Mouse (Mus musculus): Measurements from ENCODE around the gene Esrrg. TPM values are rescaled to one million over a fixed set of nuclear protein-coding genes. Genes with fewer than 3 reads are reported as not detected.

Esrrg gene
- not detected in 3 replicates for total RNA-seq (2017)

DNA sequence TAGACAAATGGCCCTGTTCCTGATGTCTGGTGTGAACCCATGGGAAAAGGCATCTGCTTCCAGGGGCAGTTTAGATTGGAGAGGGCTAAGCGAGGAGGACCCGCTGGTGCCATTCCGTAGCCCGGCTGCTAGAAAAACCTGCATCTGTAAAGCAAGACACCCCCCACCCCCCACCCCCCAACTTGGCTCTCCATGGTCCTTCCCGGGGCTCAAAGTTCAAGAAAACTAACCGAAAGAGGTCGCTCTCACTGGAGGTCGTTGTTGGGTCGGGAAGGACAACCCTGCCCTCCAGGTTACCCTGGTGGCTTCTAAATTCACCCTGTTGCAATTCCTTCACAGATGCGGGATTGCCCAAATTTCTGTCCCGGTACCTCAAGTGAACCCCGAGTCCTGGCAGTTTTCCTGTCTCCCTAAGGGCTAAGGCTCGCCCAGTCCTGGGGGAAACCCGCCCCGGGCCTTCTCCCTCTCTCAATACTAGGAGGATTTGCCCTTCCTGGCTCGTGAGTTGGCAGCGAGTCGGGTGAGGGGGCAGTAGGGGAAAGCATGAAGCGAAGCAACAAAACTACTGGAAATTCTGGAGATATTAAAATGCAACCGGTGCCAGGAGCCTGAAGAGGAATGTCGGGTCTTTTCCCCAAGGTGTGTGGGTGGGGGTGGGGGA is at the start of gene Esrrg:
Esrrg (plus strand) TSS at position 531 of the 661 bp plus-strand sequence.
- no peak for ATAC-seq (replicated peaks; ENCODE audit: insufficient number of reproducible peaks, low FRiP score, low TSS enrichment, poor library complexity, severe bottlenecking)

DNA sequence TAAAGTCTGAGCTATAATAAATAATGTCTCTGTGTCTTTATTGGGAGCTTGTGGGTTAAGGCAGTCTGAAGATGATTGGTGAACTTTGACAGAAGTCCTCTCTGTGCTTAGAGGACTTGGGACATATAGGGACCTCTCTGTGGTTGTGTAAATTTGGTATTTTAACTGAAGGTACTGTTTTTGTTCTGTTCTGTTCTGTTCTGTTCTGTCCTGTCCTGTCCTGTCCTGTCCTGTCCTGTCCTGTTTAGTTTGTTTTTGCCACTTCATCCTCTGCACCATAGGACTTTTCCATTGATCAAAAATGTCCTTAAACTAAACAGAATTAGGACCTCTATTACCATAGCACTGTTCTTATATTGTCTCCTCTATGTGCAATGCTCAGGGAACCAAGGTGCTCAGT is 24.6 kb upstream of the Esrrg start:
- ATAC-seq (replicated peaks; ENCODE audit: insufficient number of reproducible peaks, low FRiP score, low TSS enrichment, poor library complexity, severe bottlenecking) = no peak

DNA sequence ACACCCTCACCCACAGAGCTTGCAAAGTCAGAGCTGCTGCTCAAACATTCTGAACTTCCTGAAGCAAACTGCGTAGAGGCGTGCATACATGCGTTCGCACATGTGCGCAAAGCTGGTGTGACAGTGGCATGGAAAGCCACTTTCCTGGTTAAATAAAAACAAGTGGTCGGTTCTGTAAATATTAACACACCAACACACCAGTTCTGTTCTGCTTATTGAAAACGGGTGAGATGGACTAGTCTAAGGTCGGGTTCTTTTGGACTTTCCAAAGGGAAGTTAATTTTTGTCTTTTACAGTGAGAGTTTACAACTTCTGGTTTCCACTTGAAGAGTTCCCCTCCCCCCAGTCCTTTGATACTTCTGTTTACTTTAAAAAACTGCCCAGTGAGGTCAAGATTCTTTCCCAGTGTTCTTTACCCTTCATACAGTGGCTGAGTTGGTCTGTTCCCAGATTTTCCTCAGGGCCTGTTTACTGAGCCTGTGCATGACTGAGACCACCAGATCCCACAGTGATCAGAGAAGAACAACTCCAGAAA is 22.0 kb upstream of the Esrrg start:
- no peak for ATAC-seq (replicated peaks; ENCODE audit: insufficient number of reproducible peaks, low FRiP score, low TSS enrichment, poor library complexity, severe bottlenecking)

DNA sequence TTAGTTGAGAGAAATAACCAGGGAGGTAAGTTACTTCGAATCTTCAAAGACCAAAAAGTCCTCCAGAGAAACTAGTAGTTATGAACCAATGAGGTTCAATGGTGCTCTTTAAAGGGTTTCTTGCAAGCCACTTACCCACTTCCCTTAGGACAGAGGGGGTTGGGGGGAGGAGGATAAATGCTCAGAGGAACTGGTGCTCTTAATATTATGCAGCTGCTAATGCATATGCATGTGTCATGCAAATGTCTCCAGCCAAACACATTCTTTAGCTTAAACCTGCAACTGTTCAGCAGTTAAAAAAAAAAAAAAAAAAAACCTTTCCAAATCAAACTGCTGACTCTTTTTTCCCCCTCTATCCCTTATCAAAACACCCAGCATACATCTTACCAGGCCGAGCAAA is 5.6 kb upstream of the Esrrg start:
- ATAC-seq (replicated peaks; ENCODE audit: insufficient number of reproducible peaks, low FRiP score, low TSS enrichment, poor library complexity, severe bottlenecking) = no peak

DNA sequence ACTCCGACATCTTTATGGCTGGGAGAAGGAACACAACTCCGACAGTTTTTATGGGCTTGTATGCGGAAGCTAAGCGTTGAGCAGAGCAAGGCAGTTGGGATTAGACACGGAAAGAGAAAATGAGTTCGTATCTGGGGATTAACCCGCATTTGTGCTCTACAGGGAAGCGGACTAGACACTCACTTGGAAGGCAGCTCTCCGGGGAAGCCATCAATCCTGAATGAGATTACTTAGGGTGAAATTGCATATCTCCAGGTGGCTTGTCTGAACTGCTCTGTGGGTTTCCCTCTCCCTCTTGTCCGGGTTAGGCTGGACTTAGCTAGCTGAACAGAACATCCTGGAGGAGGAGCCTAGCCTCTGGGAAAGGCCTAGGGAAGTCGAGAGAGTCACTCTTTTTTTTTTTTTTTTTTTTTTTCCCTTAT is 4.5 kb upstream of the Esrrg start:
- no peak for ATAC-seq (replicated peaks; ENCODE audit: insufficient number of reproducible peaks, low FRiP score, low TSS enrichment, poor library complexity, severe bottlenecking)

DNA sequence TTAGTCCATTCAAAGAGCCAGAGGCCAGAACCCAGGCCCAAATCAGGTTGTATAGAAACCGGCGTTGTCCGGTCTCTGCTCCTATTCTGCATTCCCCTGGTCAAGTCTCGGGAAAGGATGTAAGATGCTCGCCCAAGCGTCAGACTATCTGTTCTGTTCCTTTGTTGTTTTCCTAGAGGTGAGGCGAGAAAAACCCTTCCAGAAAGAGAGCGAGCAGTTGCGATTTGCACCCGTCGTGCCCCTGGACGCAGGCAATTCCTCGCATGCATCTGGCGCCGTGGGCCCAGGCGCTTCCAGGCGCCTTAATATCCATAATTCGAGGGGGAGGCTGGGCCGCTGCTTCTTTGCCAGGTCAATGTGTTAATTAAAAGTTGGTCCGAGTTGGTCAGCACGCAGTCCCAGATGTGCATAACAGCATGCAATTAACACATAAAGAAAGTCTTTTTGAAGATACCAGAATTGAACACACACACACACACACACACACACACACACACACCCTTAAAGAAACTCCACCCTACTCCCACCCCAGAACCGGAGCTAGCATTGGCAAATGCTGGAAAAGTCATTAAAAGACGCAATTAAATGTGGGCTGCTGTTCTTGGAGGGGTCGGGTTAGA is 3.8 kb upstream of the Esrrg start:
- no peak for ATAC-seq (replicated peaks; ENCODE audit: insufficient number of reproducible peaks, low FRiP score, low TSS enrichment, poor library complexity, severe bottlenecking)

DNA sequence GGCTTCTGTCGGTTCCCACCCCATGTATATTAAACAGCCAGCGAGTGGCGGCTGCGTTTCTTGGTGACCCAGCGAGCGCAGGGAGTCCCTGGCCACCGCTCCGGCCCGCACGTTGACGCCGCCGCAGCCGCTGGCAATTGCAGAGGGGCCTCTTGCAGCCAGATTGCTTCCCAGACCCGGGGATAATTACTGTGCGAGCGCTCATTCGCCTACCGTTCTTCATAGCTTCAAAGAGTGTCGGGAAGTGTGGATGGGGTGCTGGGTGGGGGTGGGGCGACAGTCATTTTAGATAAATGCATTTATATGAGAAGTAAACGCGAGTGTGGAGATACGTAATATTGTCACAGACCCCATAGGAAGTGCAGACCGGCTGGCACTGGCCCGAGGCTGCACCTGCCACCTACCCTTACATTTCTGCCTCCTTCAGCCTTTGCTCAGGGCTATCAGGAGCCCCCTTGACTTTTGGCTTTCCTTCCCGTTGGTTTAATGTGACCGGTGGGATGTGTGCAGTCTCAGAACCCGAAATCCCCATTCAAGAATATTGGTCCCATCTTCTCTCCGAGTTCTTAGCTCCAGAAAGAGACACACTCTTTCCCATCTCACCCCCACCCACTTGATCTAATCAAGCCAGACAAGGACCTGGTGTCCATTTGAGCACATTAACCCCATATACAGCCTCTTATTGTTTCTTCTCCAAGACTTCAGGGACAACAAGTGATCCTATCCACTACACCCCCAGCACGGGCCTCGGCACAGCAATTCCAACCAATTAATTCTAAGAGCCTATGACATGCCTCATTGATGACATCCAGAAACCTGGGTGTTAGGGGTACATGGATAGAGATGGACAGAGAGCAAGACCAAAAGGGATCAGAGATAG is 3.0 kb upstream of the Esrrg start:
- no peak for ATAC-seq (replicated peaks; ENCODE audit: insufficient number of reproducible peaks, low FRiP score, low TSS enrichment, poor library complexity, severe bottlenecking)

DNA sequence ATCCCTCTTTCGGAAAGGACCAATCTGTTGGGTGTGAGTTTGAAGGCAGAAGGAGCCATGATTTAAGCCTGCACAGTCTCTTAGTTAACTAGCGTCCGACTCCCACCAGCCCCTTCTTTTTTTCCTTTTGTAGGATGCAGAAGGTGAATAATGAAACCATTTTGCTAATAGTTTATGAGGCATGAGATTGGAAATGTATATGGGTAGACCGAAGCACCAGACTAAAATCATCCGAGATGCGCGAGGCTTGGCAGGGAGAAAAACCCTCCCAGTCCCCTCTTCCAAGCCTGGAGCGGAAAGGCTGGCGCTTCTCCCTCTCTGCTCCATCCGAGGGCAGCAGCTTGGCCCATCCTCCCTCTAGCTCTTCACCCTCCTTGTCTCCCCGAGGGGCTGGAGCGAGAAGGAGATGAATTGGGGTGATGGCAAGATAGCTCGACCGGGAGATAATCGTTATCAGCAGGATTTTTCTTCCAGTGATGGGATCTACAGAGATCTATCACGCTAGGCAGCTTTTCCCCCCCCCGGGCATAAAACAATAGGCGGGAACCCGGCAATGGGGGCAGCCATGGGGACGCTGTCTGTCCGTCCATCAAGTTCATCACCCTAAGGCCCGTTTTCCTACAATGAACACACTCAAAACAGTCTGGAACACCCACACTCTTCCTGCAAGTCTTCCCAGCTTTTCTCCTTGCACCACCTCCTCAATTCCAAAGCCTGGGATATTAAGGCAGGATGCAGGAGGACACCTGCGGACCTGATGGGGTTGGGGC is 2.1 kb upstream of the Esrrg start:
- ATAC-seq (replicated peaks; ENCODE audit: insufficient number of reproducible peaks, low FRiP score, low TSS enrichment, poor library complexity, severe bottlenecking) = no peak

DNA sequence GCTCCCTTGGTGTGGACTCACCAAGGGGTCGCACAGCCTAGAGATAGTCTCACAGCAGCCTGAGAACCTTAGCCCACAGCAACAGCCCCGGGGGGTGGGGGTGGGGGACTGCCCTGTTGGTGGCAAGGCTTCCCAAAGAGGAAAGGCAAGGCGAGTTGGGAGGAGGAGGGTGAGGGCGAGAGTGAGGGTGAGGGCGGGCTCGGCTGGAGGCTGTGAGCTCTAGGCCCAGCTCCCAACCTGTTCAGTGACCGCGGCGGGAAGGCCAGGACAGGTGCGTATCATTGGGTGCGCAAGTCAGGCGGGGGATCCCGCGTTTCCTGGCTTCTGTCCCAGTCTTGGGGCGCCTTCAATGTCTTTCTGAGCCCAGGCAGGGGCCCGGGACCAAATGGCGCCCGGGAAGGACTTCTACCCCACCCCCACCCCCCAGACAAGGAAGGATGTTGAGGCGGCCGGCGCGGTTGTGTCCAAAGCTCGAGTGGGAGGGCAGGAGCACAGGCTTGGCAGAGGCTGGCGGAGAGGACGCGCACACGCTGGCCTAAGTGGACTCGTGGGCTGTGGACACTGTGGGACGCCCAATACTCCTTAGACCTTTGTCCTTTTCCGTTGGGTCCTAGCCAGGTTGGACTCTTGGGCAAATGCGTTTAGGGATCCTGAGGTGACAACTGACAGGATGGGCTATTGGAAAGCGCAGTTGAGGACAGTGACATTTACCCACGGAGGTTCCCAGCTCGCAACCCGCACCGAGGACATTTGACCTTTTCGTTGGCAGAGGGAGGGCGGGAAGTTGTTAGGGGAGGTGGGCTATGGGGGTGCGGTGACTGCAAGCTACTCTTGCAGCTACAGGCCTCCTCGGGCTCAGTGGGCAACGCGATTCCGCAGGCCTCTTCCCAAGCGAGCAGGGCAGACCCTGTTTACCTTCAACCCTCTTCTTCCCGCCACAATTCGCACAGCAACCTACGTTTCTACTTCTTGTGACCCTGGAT is 1.2 kb upstream of the Esrrg start:
- 0 out of 2 replicates have a peak, but pooled peaks have one; percentile 29 for ATAC-seq (replicated peaks; ENCODE audit: insufficient number of reproducible peaks, low FRiP score, low TSS enrichment, poor library complexity, severe bottlenecking)

DNA sequence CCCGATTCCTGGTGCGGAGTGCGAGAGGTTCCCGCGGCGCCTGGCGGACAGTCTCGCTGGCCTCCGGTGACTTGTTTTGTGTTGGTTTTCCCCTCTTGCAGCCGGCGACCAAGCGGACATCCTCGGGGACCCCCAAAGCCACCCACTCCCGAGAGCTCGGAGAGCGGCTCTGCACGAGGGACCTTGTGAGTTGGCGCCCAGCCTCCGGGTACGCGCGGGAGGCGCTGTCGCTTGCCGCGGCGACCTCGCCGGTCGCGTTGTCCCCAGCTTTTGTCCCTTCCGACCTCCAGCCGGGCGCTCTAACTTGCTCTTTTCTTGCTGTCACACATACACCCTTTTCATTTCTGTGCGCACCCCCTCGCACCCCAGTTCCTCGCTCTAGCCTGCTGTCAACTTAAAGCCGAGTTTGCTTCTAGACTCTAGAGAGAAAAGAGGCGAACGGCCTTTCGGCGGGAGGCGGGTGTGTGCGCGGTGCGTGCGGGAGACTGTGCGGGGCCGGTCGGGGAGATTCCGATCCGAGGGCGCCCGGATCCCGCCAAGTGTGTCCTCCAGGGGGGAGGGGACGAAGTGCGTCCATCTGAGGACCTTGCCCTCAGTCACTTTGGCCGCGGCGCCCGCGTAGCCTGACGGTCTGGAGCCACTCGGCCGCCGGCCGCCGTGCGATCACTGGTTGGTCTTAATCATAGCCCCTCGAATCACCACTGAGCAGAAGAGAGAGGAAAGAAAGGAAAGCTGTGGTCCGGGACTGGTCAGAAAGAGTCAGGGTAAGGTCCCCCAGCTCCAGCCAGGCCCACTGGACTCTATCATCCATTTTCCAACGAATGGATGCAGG is 646 bp downstream of the Esrrg start:
- no peak for ATAC-seq (replicated peaks; ENCODE audit: insufficient number of reproducible peaks, low FRiP score, low TSS enrichment, poor library complexity, severe bottlenecking)

DNA sequence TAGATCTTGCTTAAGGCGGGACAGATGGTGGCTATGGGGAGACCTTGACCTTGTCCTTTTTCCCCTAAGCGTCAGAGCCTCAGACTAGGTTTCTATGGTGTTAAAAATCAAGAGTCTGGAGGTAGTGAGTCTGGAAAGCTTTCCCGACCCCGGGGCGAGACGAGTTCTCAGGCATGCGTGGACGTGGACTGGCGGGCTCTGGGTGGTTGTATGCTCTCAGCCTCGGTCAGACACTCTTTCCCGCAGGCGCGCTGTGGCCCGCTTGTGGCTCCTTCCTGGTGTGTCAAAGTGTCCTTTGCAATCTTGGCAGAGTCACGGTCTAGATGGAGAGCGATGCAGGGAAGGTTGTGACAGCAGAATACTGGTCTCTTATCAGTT is 1.3 kb downstream of the Esrrg start:
- no peak for ATAC-seq (replicated peaks; ENCODE audit: insufficient number of reproducible peaks, low FRiP score, low TSS enrichment, poor library complexity, severe bottlenecking)

DNA sequence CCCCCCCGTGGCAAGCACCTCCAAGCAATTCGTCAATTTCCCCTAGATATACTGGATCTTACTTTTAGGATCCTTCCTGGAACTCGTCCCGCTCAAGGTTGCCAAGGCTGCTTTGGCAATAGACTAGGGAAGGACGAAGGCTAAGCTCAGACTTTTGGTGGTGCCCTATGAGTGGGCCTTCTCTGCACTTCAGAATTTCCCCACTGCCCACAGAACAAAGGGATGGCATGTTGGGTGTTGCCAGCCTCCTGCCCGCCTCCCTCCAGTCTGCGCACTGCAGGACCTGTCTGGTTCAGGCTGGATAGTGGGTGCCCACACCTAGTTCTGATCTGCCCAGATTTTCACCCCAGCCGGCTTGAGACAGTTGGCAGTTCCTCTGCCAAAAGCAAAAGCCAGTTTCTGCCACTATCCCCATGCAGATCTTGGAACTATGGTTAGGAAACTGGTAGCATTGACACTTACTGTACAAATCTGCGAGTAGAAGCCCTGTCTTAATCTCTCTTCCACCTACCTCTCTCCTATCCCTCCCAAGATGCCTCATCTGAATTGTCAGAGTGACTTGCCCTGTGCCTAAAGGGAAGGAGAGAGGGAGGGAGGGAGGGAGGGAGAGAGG is 1.9 kb downstream of the Esrrg start:
- no peak for ATAC-seq (replicated peaks; ENCODE audit: insufficient number of reproducible peaks, low FRiP score, low TSS enrichment, poor library complexity, severe bottlenecking)

DNA sequence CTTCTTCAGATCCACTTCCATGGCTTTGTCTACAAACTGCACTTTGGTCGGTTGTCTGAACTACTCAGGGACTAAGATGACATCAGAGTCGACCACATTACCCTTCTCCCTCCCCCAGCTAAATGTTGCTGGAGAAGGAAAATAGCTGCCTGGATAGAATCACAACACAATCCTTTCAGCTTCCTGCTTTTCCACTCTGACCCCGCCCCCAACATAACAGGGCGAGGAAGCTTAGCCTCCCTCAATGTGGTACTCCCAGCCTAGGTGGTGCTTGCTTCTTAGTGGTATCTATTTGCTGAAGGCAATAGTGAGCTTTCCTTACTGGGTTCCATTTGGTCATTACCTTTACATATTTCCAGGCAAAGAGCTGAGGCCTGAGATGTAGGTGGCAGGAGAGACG is 3.3 kb downstream of the Esrrg start:
- no peak for ATAC-seq (replicated peaks; ENCODE audit: insufficient number of reproducible peaks, low FRiP score, low TSS enrichment, poor library complexity, severe bottlenecking)

DNA sequence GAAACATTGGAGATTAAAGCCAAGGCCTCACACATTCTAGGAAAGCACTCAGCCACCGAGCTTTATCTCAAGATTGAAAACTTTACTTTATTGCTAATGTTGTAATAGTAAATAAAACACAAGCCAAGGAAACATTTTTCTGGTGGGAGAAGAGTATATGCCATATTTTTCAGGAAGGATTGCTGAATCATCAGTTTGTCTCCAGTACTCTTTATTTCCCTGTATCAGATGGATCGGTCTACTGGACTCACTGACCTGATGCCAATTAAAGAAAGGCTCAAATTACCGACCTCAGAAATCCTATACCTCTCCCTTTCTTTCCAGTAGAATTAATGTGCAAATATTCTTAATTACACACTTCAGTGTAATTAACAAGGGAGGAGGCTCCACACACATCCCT is 4.7 kb downstream of the Esrrg start:
- no peak for ATAC-seq (replicated peaks; ENCODE audit: insufficient number of reproducible peaks, low FRiP score, low TSS enrichment, poor library complexity, severe bottlenecking)

DNA sequence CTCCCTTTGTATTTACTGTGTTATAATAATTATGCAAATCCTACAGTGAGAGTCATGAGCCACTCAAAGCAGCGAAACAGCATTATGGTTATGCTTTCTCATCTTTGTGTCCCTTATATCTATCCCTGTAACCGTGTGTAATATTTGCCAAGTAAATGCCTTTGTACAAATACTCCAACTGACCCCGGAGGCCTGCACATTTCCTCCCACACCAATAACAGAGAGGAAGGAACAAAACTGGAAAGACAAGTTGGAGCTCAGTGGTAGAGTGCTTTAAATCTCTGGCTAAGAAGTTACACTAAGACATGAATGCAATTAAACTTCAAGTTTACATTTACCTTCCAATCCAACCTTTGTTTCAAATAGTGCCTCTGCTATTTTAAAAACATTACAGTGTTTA is 15.4 kb downstream of the Esrrg start:
- no peak for ATAC-seq (replicated peaks; ENCODE audit: insufficient number of reproducible peaks, low FRiP score, low TSS enrichment, poor library complexity, severe bottlenecking)

DNA sequence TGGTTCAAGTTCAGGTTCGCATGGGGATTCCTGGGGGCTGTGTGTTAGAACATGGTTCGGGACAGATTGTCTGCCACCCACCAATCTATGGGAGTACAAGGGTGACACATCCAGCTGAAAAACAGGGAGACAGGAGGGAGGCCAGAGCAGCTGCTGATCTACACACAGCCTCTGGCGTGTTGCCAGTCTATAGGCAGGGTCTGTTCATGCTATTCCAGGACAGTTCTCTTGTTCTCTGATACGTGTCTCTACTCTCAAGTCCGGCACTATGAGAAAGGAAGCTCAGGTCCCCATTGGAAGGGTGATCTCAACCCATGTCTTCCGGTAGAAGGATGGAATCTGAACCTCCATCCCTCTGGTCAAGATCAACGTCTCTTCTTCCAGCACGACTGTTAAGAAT is 21.8 kb downstream of the Esrrg start:
- no peak for ATAC-seq (replicated peaks; ENCODE audit: insufficient number of reproducible peaks, low FRiP score, low TSS enrichment, poor library complexity, severe bottlenecking)

DNA sequence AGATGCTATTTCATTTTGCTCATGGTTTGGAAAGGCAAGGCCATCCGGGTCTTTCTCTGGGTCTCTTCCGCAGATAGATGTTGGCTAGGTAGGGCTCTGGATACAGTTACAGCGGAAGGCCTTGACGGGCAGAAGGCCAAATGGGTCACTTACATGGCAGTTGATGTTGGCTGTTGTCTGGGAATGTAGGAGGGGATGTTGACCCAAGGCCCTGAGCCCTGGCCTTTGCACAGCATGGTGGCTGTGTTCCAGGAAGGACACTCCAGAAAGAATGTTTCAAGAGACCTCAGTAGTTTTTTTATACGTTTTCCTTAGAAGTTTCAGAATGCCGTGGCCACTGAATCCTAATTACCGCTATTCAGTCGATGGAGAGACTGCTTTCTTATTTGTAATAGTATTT is 22.9 kb downstream of the Esrrg start:
- ATAC-seq (replicated peaks; ENCODE audit: insufficient number of reproducible peaks, low FRiP score, low TSS enrichment, poor library complexity, severe bottlenecking) = no peak

Data from monocyte, adult 5-6 weeks (primary cell).